Mouse (Mus musculus): ENCODE measurements around the gene Rtp4.

DNA sequence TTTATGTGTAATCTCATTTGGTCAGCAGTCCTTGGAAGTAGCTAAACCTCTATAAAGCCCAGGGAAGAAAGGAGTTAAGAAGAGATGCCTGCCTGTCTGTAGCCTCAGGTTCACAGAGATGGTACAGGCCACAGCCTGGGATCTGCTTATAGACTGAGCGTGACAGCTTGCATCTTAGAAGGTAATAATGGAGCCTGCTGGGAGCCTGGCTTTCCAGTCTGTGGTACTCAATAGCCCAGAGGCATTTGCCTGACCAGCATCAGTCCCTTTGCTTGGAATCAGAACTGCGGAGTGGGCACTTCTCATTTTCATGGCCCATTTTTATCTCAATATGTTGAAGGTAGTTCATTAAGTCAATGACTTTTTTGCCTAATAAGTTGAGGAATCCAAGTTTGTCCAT lies 54.5 kb downstream of the Rtp4 start:
- TF ChIP-seq POLR2A (IDR thresholded peaks at IDR 0.05; ENCODE audit: control insufficient read depth, low read depth, low read length) (no peak), CTCF (IDR thresholded peaks at IDR 0.05; ENCODE audit: control insufficient read depth, insufficient read depth, insufficient replicate concordance, low read depth, low read length) (no peak)
